Mouse (Mus musculus) intestine, embryonic 15.5 days (tissue): Measurements from ENCODE around the gene Adm. TPM values are rescaled to one million over a fixed set of nuclear protein-coding genes. Genes with fewer than 3 reads are reported as not detected.

ENCODE experiments used
- ATAC-seq: fragments of 200-750 bp; cut with Nextera tagmentation; 2 replicates; pipeline ENCODE4 v1.8.0; 2017; ENCODE audit warnings: moderate TSS enrichment, moderate library complexity
- H3K27ac ChIP-seq: fragments of 300-500 bp; sonication (generic); 2 replicates; pipeline ENCODE4 v1.5.1; 2015; ENCODE audit warnings: mild to moderate bottlenecking, inconsistent platforms
- H3K27me3 ChIP-seq: fragments of 300-500 bp; sonication (generic); replicated peaks from 2 replicates; pipeline ENCODE4 v1.6.1; 2015; ENCODE audit warnings: inconsistent platforms
- H3K36me3 ChIP-seq: fragments of 300-500 bp; sonication (generic); 2 replicates; pipeline ENCODE4 v1.6.1; 2015; ENCODE audit warnings: inconsistent platforms
- H3K4me1 ChIP-seq: fragments of 300-500 bp; sonication (generic); replicated peaks from 2 replicates; pipeline ENCODE4 v1.6.1; 2015; ENCODE audit warnings: inconsistent platforms
- H3K4me2 ChIP-seq: fragments of 300-500 bp; sonication (generic); replicated peaks from 2 replicates; pipeline ENCODE4 v1.6.1; 2015; ENCODE audit warnings: mild to moderate bottlenecking, inconsistent platforms
- H3K4me3 ChIP-seq: fragments of 300-500 bp; sonication (generic); replicated peaks from 2 replicates; pipeline ENCODE4 v1.5.1; 2015; ENCODE audit warnings: inconsistent platforms
- H3K9ac ChIP-seq: fragments of 300-500 bp; sonication (generic); 2 replicates; pipeline ENCODE4 v1.6.1; 2015; ENCODE audit warnings: inconsistent platforms
- H3K9me3 ChIP-seq: fragments of 300-500 bp; sonication (generic); 2 replicates; pipeline ENCODE4 v1.6.1; 2016; ENCODE audit warnings: inconsistent platforms
- WGBS: fragments of 180-500 bp; shearing (Covaris S2); methylation state at CpG from one replicate; pipeline ENCODE4 v1.1.7; 2015; 5-methylcytosine and 5-hydroxymethylcytosine counted together
- polyA plus RNA-seq: library from polyadenylated mRNA; unstranded; fragments of >200 nt; fragmentation: Nextera tagmentation; extraction: Ambion mirVana; gene quantifications from 2 replicates; pipeline ENCODE4 v1.2.1, GENCODE M21; 2015

Adm gene
- polyA plus RNA-seq, 1 experiment from 2014 or later = 4.9 TPM

GRCm38 (mm10) chr7:110615151-110615631, 12.3 kb upstream of the Adm start:
- peak; percentile 51 for ATAC-seq
- no peaks in the 10 kb centered on the region for H3K27me3 ChIP-seq

GRCm38 (mm10) chr7:110615792-110616191, 11.7 kb upstream of the Adm start:
- Histone ChIP-seq H3K36me3 (no peaks in the 10 kb centered on the region), H3K27me3 (no peaks in the 10 kb centered on the region), H3K4me2 (peak overlapping the region; percentile 86), H3K4me1 (peaks cover 17% of the 10 kb centered on the region), H3K9me3 (no peaks in the 10 kb centered on the region), H3K9ac (no peak overlapping the region), H3K27ac (peak overlapping the region; percentile 100), H3K4me3 (peak overlapping the region; percentile 90; the same call in 1 of the 2 replicates)
- 12% methylated on average over 11 of the region's 11 CpGs for WGBS
- peak; percentile 73 for ATAC-seq

More at GRCm38 (mm10) chr7:110615151-110615631, 12.3 kb upstream of the Adm start:
- Histone ChIP-seq H3K4me2 (peak overlapping the region; percentile 86), H3K27ac (peak overlapping the region; percentile 100), H3K9me3 (no peaks in the 10 kb centered on the region), H3K4me3 (peak overlapping the region; percentile 90), H3K9ac (peak overlapping the region; percentile 92), H3K4me1 (peaks cover 17% of the 10 kb centered on the region), H3K36me3 (no peaks in the 10 kb centered on the region)
- 0% methylated on average over 20 of the region's 20 CpGs for WGBS

- Histone ChIP-seq H3K4me1 (peaks cover 8% of the 10 kb centered on the region), H3K4me3 (no peak overlapping the region), H3K27me3 (no peaks in the 10 kb centered on the region), H3K9ac (no peak overlapping the region), H3K9me3 (no peaks in the 10 kb centered on the region), H3K27ac (no peak overlapping the region), H3K4me2 (no peak overlapping the region), H3K36me3 (no peaks in the 10 kb centered on the region)
- WGBS = 28% methylated on average over 9 of the region's 9 CpGs
- ATAC-seq = no peak
These were observed 8.3 kb upstream of the Adm start for GRCm38 (mm10) chr7:110619086-110619611.

- H3K27ac ChIP-seq = no peak overlapping the region
- no peak for ATAC-seq
These were observed 3.4 kb upstream of the Adm start for GRCm38 (mm10) chr7:110624067-110624466.

GRCm38 (mm10) chr7:110624961-110625360, 2.5 kb upstream of the Adm start:
- no peaks in the 10 kb centered on the region for H3K9me3 ChIP-seq
- peaks cover 23% of the 10 kb centered on the region for H3K27me3 ChIP-seq
- H3K4me3 ChIP-seq = no peak overlapping the region
- no peaks in the 10 kb centered on the region for H3K36me3 ChIP-seq
- no peak overlapping the region for H3K9ac ChIP-seq
- H3K27ac ChIP-seq = no peak overlapping the region
- peaks cover 32% of the 10 kb centered on the region for H3K4me1 ChIP-seq
- no peak overlapping the region for H3K4me2 ChIP-seq
- WGBS = 88% methylated on average over 13 of the region's 13 CpGs
- ATAC-seq = no peak

More at GRCm38 (mm10) chr7:110624067-110624466, 3.4 kb upstream of the Adm start:
- no peak overlapping the region for H3K4me3 ChIP-seq
- no peaks in the 10 kb centered on the region for H3K9me3 ChIP-seq
- no peaks in the 10 kb centered on the region for H3K36me3 ChIP-seq
- H3K4me1 ChIP-seq = peaks cover 29% of the 10 kb centered on the region
- no peak overlapping the region for H3K9ac ChIP-seq
- 53% methylated on average over 2 of the region's 2 CpGs for WGBS
- peaks cover 23% of the 10 kb centered on the region for H3K27me3 ChIP-seq
- no peak overlapping the region for H3K4me2 ChIP-seq

GRCm38 (mm10) chr7:110625489-110625888, 2.0 kb upstream of the Adm start:
- H3K4me3 ChIP-seq = 0 out of 2 replicates have a peak overlapping the region, but pooled peaks have one; percentile 17
- H3K4me1 ChIP-seq = peaks cover 34% of the 10 kb centered on the region
- H3K4me2 ChIP-seq = peak overlapping the region; percentile 93; the same call in 1 of the 2 replicates
- ATAC-seq = no peak
- H3K27ac ChIP-seq = no peak overlapping the region
- peaks cover 23% of the 10 kb centered on the region for H3K27me3 ChIP-seq
- H3K9me3 ChIP-seq = no peaks in the 10 kb centered on the region
- 65% methylated on average over 10 of the region's 10 CpGs for WGBS
- H3K36me3 ChIP-seq = no peaks in the 10 kb centered on the region
- H3K9ac ChIP-seq = no peak overlapping the region

- Histone ChIP-seq H3K36me3 (no peaks in the 10 kb centered on the region), H3K9ac (no peak overlapping the region), H3K27me3 (peaks cover 23% of the 10 kb centered on the region), H3K9me3 (no peaks in the 10 kb centered on the region), H3K4me1 (peaks cover 37% of the 10 kb centered on the region), H3K4me2 (peak overlapping the region; percentile 93), H3K27ac (no peak overlapping the region), H3K4me3 (peak overlapping the region; percentile 49)
- 10% methylated on average over 28 of the region's 28 CpGs for WGBS
- no peak for ATAC-seq
These were observed 1.0 kb upstream of the Adm start for GRCm38 (mm10) chr7:110626186-110627098.

GRCm38 (mm10) chr7:110627099-110627482, 370 bp upstream of the Adm start:
- 1% methylated on average over 12 of the region's 12 CpGs for WGBS
- no peak for ATAC-seq

GRCm38 (mm10) chr7:110628273-110628600, 776 bp downstream of the Adm start:
- Histone ChIP-seq H3K9me3 (no peaks in the 10 kb centered on the region), H3K36me3 (no peaks in the 10 kb centered on the region), H3K9ac (peak overlapping the region; percentile 57), H3K27ac (no peak overlapping the region), H3K4me3 (peak overlapping the region; percentile 49), H3K4me2 (peak overlapping the region; percentile 93), H3K27me3 (peaks cover 23% of the 10 kb centered on the region), H3K4me1 (peaks cover 37% of the 10 kb centered on the region)
- ATAC-seq = no peak
- WGBS = 2% methylated on average over 11 of the region's 11 CpGs

More at GRCm38 (mm10) chr7:110627099-110627482, 370 bp upstream of the Adm start:
- Histone ChIP-seq H3K4me2 (peak overlapping the region; percentile 93), H3K9ac (no peak overlapping the region), H3K27me3 (peaks cover 23% of the 10 kb centered on the region), H3K4me3 (peak overlapping the region; percentile 49), H3K4me1 (peaks cover 37% of the 10 kb centered on the region), H3K36me3 (no peaks in the 10 kb centered on the region), H3K9me3 (no peaks in the 10 kb centered on the region), H3K27ac (no peak overlapping the region)

GRCm38 (mm10) chr7:110628611-110629354, 1.3 kb downstream of the Adm start:
- Histone ChIP-seq H3K4me2 (peak overlapping the region; percentile 93), H3K27ac (no peak overlapping the region), H3K9me3 (no peaks in the 10 kb centered on the region), H3K36me3 (no peaks in the 10 kb centered on the region), H3K4me1 (peaks cover 37% of the 10 kb centered on the region), H3K9ac (peak overlapping the region; percentile 57), H3K27me3 (peaks cover 23% of the 10 kb centered on the region), H3K4me3 (peak overlapping the region; percentile 49)
- WGBS = 2% methylated on average over 33 of the region's 33 CpGs
- no peak for ATAC-seq

- 4% methylated on average over 36 of the region's 36 CpGs for WGBS
- Histone ChIP-seq H3K4me1 (peaks cover 37% of the 10 kb centered on the region), H3K36me3 (no peaks in the 10 kb centered on the region), H3K9me3 (no peaks in the 10 kb centered on the region), H3K4me3 (peak overlapping the region; percentile 45), H3K27me3 (peaks cover 20% of the 10 kb centered on the region), H3K27ac (no peak overlapping the region), H3K4me2 (peak overlapping the region; percentile 93), H3K9ac (peak overlapping the region; percentile 57)
- ATAC-seq = peak; percentile 89
These were observed 2.6 kb downstream of the Adm start for GRCm38 (mm10) chr7:110629892-110630666.
